Mouse (Mus musculus) thymus, adult 2 months (tissue): ENCODE measurements around the gene Hspa4l. TPM values are rescaled to one million over a fixed set of nuclear protein-coding genes. Genes with fewer than 3 reads are reported as not detected.

ENCODE experiments used
- DNase-seq: peaks from one replicate; pipeline ENCODE4 v3.0.0; 2021
- H3K27ac ChIP-seq: fragments of 200-500 bp; 2 replicates; pipeline ENCODE4 v1.5.1; 2012; ENCODE audit warnings: low read length, control low read depth; ENCODE audit not compliant: control insufficient read depth, insufficient read depth
- H3K27me3 ChIP-seq: fragments of 200-500 bp; 2 replicates; pipeline ENCODE4 v1.6.1; 2012; ENCODE audit warnings: mild to moderate bottlenecking, low read length, moderate library complexity, mixed read lengths; ENCODE audit not compliant: control insufficient read depth, insufficient read depth
- H3K36me3 ChIP-seq: fragments of 200-500 bp; 2 replicates; pipeline ENCODE4 v1.6.1; 2012; ENCODE audit warnings: mild to moderate bottlenecking, low read length, moderate library complexity; ENCODE audit not compliant: control insufficient read depth, insufficient read depth
- H3K4me1 ChIP-seq: fragments of 200-500 bp; replicated peaks from 2 replicates; pipeline ENCODE4 v1.6.1; 2012; ENCODE audit warnings: low read length; ENCODE audit not compliant: control insufficient read depth, insufficient read depth
- H3K4me3 ChIP-seq: fragments of 200-500 bp; 2 replicates; pipeline ENCODE4 v1.5.1; 2012; ENCODE audit warnings: mild to moderate bottlenecking, low read length, control low read depth, moderate library complexity; ENCODE audit not compliant: control insufficient read depth, insufficient read depth
- CTCF ChIP-seq: fragments of 200-500 bp; IDR thresholded peaks from 2 replicates; pipeline ENCODE4 v1.5.1; 2012; ENCODE audit warnings: mild to moderate bottlenecking, control low read depth, low read length, moderate library complexity, borderline replicate concordance; ENCODE audit not compliant: control insufficient read depth, poor library complexity, insufficient read depth; ENCODE audit errors: extremely low read depth
- POLR2A ChIP-seq: fragments of 200-500 bp; IDR thresholded peaks from 2 replicates; pipeline ENCODE4 v1.6.1; 2012; ENCODE audit warnings: mild to moderate bottlenecking, low read length, control low read depth, moderate library complexity; ENCODE audit not compliant: control insufficient read depth, poor library complexity, insufficient read depth; ENCODE audit errors: extremely low read depth
- WGBS: fragments of 180-500 bp; shearing (Covaris S2); methylation state at CpG from one replicate; pipeline ENCODE4 v1.1.7; 2018; 5-methylcytosine and 5-hydroxymethylcytosine counted together
- polyA plus RNA-seq: library from polyadenylated mRNA; depleted of rRNA; stranded (reverse); fragments of >200 nt; gene quantifications from 2 replicates; pipeline ENCODE4 v1.2.3, GENCODE M21; 2012

The Hspa4l gene
- polyA plus RNA-seq, 1 experiment, result 23.5 TPM

- WGBS, result 91% methylated on average over 1 of the region's 1 CpGs
- Histone ChIP-seq H3K36me3 (no peaks in the 10 kb centered on the region), H3K27me3 (no peaks in the 10 kb centered on the region), H3K27ac (no peak overlapping the region), H3K4me1 (peaks cover 3% of the 10 kb centered on the region), H3K4me3 (no peak overlapping the region)
- no peak for DNase-seq
- no peak for TF ChIP-seq POLR2A
- no peak for TF ChIP-seq CTCF
Observed at GRCm38 (mm10) chr3:40798054-40798453, 53.8 kb downstream of the Hspa4l start.

- peak; percentile 66 for DNase-seq
- peaks cover 3% of the 10 kb centered on the region for H3K4me1 ChIP-seq
- H3K36me3 ChIP-seq, result no peaks in the 10 kb centered on the region
- H3K27me3 ChIP-seq, result no peaks in the 10 kb centered on the region
- no peak overlapping the region for H3K27ac ChIP-seq
- no peak overlapping the region for H3K4me3 ChIP-seq
- WGBS, result 69% methylated on average over 7 of the region's 7 CpGs
- TF ChIP-seq POLR2A, result no peak
- no peak for TF ChIP-seq CTCF
Observed at GRCm38 (mm10) chr3:40798500-40798899, 54.2 kb downstream of the Hspa4l start.

DNA sequence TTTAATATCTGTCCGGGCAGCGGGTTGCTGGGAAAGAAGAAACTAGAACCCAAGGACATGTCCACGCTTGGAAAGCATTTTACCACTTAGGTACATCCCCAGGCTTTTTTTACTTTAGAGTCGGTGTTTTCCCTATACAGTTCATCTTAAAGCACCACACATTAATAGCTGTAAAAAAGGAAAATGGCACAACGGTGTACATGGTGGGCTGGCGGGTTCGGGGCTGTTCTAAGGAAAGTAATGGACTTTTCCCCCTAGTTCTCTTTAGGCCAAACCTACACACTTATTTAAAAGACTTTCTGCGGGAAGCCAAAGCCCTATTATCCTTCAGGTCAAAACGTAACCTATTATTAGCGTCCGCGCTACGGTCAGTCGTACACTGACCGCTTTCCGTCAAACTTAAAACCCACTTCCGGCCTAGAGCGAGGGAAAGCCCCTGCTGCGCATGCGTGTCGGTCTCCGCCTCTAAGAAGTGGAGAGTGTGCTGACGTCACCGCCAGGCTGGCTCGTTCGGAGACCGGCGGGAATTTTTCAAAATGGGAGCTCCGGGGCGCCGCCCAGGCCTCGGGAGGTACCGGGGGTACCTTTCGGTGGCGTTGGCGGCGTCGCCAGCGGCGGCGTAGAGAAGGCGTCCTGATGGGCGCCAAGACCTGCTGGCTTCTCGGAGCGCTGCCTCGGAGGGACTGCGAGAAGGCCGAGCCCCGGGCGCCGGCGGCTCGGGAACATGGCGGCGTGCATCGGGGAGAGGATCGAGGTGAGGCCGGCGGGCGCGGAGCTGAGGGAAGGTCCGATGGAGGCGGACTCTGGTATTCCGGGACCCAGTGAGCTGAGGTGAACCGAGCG is 55.5 kb downstream of the Hspa4l start, which contains the start of gene Plk4:
Gene Plk4 (plus strand): TSS at position 490 of the 843 bp plus-strand sequence.
- 3% methylated on average over 66 of the region's 66 CpGs for WGBS
- no peaks in the 10 kb centered on the region for H3K27me3 ChIP-seq
- TF ChIP-seq CTCF (no peak), POLR2A (0 out of 2 replicates have a peak, but pooled peaks have one; percentile 16)
- no peaks in the 10 kb centered on the region; the same call in 1 of the 2 replicates for H3K36me3 ChIP-seq
- H3K4me3 ChIP-seq, result peak within 1 kb of the TSS; percentile 90
- H3K27ac ChIP-seq, result no peak within 1 kb of the TSS
- peaks cover 3% of the 10 kb centered on the region for H3K4me1 ChIP-seq
- peak; percentile 94 for DNase-seq

DNA sequence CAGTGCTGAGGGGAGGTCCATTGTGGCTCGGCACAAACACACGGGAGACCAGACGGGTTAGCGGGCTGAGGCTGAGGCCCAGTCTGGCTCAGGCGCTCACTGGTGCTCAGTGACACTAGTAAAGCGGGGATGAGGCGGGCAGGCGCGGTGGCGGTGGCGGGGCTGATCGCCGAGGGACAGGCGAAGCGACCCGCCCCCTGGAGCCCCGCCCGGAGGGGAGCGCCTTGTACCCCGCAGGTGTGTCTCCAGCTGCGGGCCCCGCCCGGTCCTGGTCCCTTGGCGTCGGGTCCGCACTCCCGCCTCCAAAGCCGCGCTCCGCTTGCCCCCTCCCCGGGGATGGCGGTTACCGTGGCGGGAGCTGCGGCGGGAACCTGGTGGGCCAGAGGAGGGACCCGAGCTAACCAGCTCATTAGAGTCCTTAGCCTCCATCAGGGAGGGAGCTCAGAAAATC is 56.1 kb downstream of the Hspa4l start:
- TF ChIP-seq CTCF, result no peak
- no peak for TF ChIP-seq POLR2A
- Histone ChIP-seq H3K4me3 (peak overlapping the region; percentile 90), H3K36me3 (peaks cover 6% of the 10 kb centered on the region), H3K27me3 (no peaks in the 10 kb centered on the region), H3K27ac (no peak overlapping the region), H3K4me1 (peaks cover 3% of the 10 kb centered on the region)
- peak; percentile 61 for DNase-seq
- WGBS, result 2% methylated on average over 37 of the region's 37 CpGs

GRCm38 (mm10) chr3:40806871-40807270 is 62.6 kb downstream of the Hspa4l start:
- Histone ChIP-seq H3K27me3 (no peaks in the 10 kb centered on the region), H3K4me3 (no peak overlapping the region), H3K4me1 (no peaks in the 10 kb centered on the region), H3K27ac (no peak overlapping the region), H3K36me3 (peaks cover 41% of the 10 kb centered on the region)
- WGBS, result 95% methylated on average over 2 of the region's 2 CpGs
- no peak for DNase-seq
- TF ChIP-seq CTCF (no peak), POLR2A (no peak)

- 97% methylated on average over 10 of the region's 10 CpGs for WGBS
- peaks cover 52% of the 10 kb centered on the region for H3K36me3 ChIP-seq
Observed at GRCm38 (mm10) chr3:40808686-40809085, 64.4 kb downstream of the Hspa4l start.

More at GRCm38 (mm10) chr3:40808686-40809085, 64.4 kb downstream of the Hspa4l start:
- DNase-seq, result no peak
- Histone ChIP-seq H3K27me3 (no peaks in the 10 kb centered on the region), H3K27ac (no peak overlapping the region), H3K4me1 (no peaks in the 10 kb centered on the region), H3K4me3 (no peak overlapping the region)
- TF ChIP-seq CTCF (no peak), POLR2A (no peak)
